Mouse (Mus musculus): ENCODE measurements around the gene Gadd45a.
"Not testable (repeated sequence)": the region's sequence is repeated elsewhere in the genome, so short reads cannot be mapped to it uniquely, and the experiment has no call there.

Gadd45a gene

GRCm38 (mm10) chr6:67048052-67048691 is 10.9 kb upstream of the Gadd45a start:
- no peak for DNase-seq

GRCm38 (mm10) chr6:67046937-67047336 is 9.7 kb upstream of the Gadd45a start:
- no peak for DNase-seq

GRCm38 (mm10) chr6:67045424-67045823 is 8.2 kb upstream of the Gadd45a start:
- no peak for DNase-seq

GRCm38 (mm10) chr6:67040904-67041410 is 3.7 kb upstream of the Gadd45a start:
- DNase-seq = no peak

- DNase-seq = no peak
Measured at GRCm38 (mm10) chr6:67038964-67039363, 1.7 kb upstream of the Gadd45a start.

- DNase-seq = peak; percentile 81
Measured at GRCm38 (mm10) chr6:67036356-67036811, 873 bp downstream of the Gadd45a start.

GRCm38 (mm10) chr6:67035388-67036299 is 1.6 kb downstream of the Gadd45a start:
- peak; percentile 13 to 23 for DNase-seq

GRCm38 (mm10) chr6:67034331-67035130 is 2.7 kb downstream of the Gadd45a start:
- DNase-seq = no peak

GRCm38 (mm10) chr6:67033604-67034003 is 3.7 kb downstream of the Gadd45a start:
- DNase-seq = no peak

GRCm38 (mm10) chr6:67032972-67033371 is 4.3 kb downstream of the Gadd45a start:
- DNase-seq = not testable (repeated sequence)

GRCm38 (mm10) chr6:67032551-67032950 is 4.7 kb downstream of the Gadd45a start:
- not testable (repeated sequence) for DNase-seq

GRCm38 (mm10) chr6:67030846-67031245 is 6.4 kb downstream of the Gadd45a start:
- no peak for DNase-seq

GRCm38 (mm10) chr6:67030416-67030815 is 6.8 kb downstream of the Gadd45a start:
- no peak for DNase-seq

- no peak for DNase-seq
Measured at GRCm38 (mm10) chr6:67029987-67030386, 7.3 kb downstream of the Gadd45a start.

GRCm38 (mm10) chr6:67029312-67029950 is 7.8 kb downstream of the Gadd45a start:
- no peak for DNase-seq

GRCm38 (mm10) chr6:67027438-67028142 is 9.7 kb downstream of the Gadd45a start:
- DNase-seq = no peak

- DNase-seq = no peak
Measured at GRCm38 (mm10) chr6:67026661-67027060, 10.6 kb downstream of the Gadd45a start.

- DNase-seq = no peak
Measured at GRCm38 (mm10) chr6:67023729-67024128, 13.5 kb downstream of the Gadd45a start.

GRCm38 (mm10) chr6:67021308-67021707 is 15.9 kb downstream of the Gadd45a start:
- no peak for DNase-seq

- DNase-seq = not testable (repeated sequence)
Measured at GRCm38 (mm10) chr6:67019001-67019400, 18.3 kb downstream of the Gadd45a start.

GRCm38 (mm10) chr6:67018365-67018764 is 18.9 kb downstream of the Gadd45a start:
- no peak for DNase-seq
